Mouse (Mus musculus): ENCODE data around the gene Cst12. TPM values are rescaled to one million over a fixed set of nuclear protein-coding genes. Genes with fewer than 3 reads are reported as not detected.

Cst12 gene
- polyA plus RNA-seq, 1 experiment from 2014 or later = not detected

DNA sequence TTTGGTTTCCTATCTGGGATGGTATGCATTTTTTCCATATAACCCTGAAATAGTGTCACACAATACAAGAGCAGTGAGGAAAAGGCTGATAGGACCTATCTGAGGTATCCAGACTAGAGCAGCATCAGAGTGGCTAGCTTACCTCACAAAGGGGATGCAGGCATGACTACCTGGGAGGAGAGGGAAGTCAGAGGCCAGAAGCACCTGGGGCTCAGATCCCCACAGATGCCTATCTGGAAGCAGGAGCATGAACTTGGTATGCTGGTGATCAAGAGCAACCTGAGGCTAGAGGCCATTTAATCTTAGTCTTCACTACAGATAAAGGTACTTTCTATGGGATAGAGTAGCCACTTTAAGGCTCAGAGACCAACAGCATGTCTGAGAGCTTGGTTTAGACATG is 30.7 kb downstream of the Cst12 start, which contains the start of gene Cst13:
Gene Cst13 (plus strand): TSS at position 173 of the 400 bp plus-strand sequence.
- no peaks in the 10 kb centered on the region for H3K4me1 ChIP-seq
- no peak for ATAC-seq (replicated peaks)
- no peak within 1 kb of the TSS for H3K9ac ChIP-seq
- H3K36me3 ChIP-seq (replicated peaks) = no peaks in the 10 kb centered on the region
- H3K9me3 ChIP-seq = no peaks in the 10 kb centered on the region
- no peak within 1 kb of the TSS for H3K27ac ChIP-seq
- no peak within 1 kb of the TSS for H3K4me3 ChIP-seq
- H3K4me2 ChIP-seq = no peak within 1 kb of the TSS
- no peaks in the 10 kb centered on the region for H3K27me3 ChIP-seq (replicated peaks)

DNA sequence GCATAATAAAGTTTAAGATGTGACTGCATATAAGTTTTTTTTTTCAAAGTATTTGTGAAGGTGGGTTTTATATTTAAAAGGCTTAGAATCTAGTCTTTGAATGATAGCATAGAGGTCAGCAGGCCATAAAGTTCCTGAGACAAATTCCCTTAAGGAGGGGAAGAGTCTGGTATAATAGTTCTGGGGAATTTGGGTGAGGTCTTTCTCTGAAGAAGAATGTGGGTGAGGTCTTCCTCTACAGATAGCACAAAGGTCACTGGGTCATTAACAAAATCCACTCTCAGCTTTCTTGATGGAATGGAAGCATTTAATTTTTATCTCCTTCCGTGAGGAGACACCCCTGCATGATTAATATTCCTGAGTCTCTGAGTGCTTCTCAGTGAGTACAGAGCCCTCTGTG is 36.8 kb downstream of the Cst12 start:
- Histone ChIP-seq H3K4me3 (no peak overlapping the region), H3K4me2 (no peak overlapping the region), H3K4me1 (no peaks in the 10 kb centered on the region), H3K27me3 (replicated peaks) (no peaks in the 10 kb centered on the region), H3K27ac (no peak overlapping the region), H3K9me3 (no peaks in the 10 kb centered on the region), H3K36me3 (replicated peaks) (no peaks in the 10 kb centered on the region), H3K9ac (no peak overlapping the region)
- no peak for ATAC-seq (replicated peaks)
- 66% methylated on average over 1 of the region's 1 CpGs for WGBS

DNA sequence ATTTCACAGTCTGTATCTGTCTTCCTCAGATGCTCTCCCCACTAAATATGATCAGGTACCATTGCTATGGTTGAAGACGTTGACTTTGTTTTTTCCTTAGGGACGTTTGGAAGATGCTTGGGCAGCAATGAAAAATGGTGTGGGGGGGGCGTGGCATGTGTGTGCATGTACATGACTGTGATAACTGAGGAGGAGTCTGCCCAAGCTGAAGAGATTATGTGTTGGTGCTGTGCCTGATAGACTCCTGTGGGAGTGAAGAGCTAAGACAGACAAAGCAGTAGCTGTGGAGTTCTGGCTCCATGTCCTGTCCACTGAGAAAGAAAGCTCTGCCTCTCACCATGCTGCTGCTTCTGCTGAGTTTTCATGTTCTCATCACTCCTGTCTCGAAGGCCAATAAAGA is 45.8 kb downstream of the Cst12 start, which contains the start of gene Cst9:
Gene Cst9 (plus strand): TSS at position 236 of the 400 bp plus-strand sequence.
- no peaks in the 10 kb centered on the region for H3K36me3 ChIP-seq (replicated peaks)
- no peaks in the 10 kb centered on the region for H3K27me3 ChIP-seq (replicated peaks)
- ATAC-seq (replicated peaks) = no peak
- WGBS = 78% methylated on average over 4 of the region's 4 CpGs
- H3K27ac ChIP-seq = no peak within 1 kb of the TSS
- H3K4me1 ChIP-seq = no peaks in the 10 kb centered on the region
- H3K9ac ChIP-seq = no peak within 1 kb of the TSS
- no peak within 1 kb of the TSS for H3K4me3 ChIP-seq
- H3K9me3 ChIP-seq = no peaks in the 10 kb centered on the region
- H3K4me2 ChIP-seq = no peak within 1 kb of the TSS

DNA sequence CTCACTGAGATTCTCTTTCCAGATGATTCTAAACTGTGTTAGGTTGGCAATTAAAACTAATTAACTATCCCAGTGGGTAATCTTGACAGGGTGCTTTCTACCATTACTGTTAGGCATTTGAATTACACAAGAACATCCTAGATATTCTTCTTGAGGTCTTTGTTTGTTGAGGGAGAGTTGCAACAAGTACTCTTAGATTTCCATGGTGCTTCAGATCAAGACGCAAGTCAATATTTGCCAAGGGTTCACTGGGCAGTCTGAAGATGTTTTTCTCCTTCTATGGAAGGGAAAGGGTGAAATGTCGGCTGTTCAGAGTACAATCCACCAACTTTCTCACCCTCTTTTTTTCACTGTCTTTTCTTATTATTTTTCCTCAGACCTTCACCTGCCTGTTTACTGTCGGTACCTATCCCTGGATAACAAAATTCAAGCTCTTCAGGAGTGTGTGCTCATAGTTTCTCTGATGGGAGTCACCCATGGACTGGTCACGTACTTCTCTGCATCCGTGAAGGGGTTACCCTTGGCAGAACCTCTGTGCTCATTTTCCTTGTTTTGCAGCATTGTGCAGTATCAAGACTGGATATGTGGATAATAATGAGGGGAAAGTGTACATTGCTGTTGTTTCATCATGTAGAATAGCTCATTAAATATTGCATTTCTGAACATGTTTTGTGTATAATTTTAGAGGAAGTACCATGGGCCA is 49.1 kb downstream of the Cst12 start:
- no peaks in the 10 kb centered on the region for H3K4me1 ChIP-seq
- 89% methylated on average over 5 of the region's 5 CpGs for WGBS

DNA sequence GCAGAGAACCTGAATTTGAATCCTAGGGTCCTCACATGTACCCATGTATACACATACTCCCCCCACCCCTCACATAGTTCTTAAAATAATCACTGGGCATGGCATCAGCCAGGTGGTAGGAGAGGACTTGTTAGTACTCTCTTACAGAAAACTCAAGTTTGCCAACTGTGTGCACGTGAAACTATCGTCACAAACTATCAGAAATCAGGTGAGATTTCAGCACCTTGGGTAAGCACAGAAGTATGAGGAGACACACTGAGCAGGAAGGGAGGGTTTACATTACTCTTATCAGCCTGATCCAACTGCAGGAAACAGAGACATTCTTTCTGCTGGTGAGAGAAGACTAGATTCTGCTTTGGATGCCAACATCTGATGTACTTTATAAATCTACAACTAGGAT is 50.1 kb downstream of the Cst12 start:
- H3K4me3 ChIP-seq = no peak overlapping the region
- ATAC-seq (replicated peaks) = no peak
- 89% methylated on average over 2 of the region's 2 CpGs for WGBS

More for the DNA sequence above, 49.1 kb downstream of the Cst12 start:
- no peak overlapping the region for H3K9ac ChIP-seq
- no peak for ATAC-seq (replicated peaks)
- H3K27me3 ChIP-seq (replicated peaks) = no peaks in the 10 kb centered on the region
- H3K9me3 ChIP-seq = no peaks in the 10 kb centered on the region
- no peak overlapping the region for H3K4me3 ChIP-seq
- no peak overlapping the region for H3K27ac ChIP-seq
- no peak overlapping the region for H3K4me2 ChIP-seq
- no peaks in the 10 kb centered on the region for H3K36me3 ChIP-seq (replicated peaks)

More for the DNA sequence above, 50.1 kb downstream of the Cst12 start:
- Histone ChIP-seq H3K27ac (no peak overlapping the region), H3K9me3 (no peaks in the 10 kb centered on the region), H3K27me3 (replicated peaks) (no peaks in the 10 kb centered on the region), H3K4me1 (no peaks in the 10 kb centered on the region), H3K4me2 (no peak overlapping the region), H3K36me3 (replicated peaks) (no peaks in the 10 kb centered on the region), H3K9ac (no peak overlapping the region)

Other genes starting within 250 kb of the Cst12 start
- 37.4 and 39.5 TPM in 2 replicates for gene Nxt1, start 116.8 kb upstream of the Cst12 start, polyA plus RNA-seq (2015; fragmentation: Nextera tagmentation; extraction: Ambion mirVana)
- gene Gzf1, start 108.3 kb upstream of the Cst12 start, polyA plus RNA-seq (2015; fragmentation: Nextera tagmentation; extraction: Ambion mirVana) = 14.8 and 15.3 TPM in 2 replicates
- gene Napb, start 56.9 kb upstream of the Cst12 start, polyA plus RNA-seq (2015; fragmentation: Nextera tagmentation; extraction: Ambion mirVana) = 83.2 and 85.2 TPM in 2 replicates
- not detected in 2 replicates for gene Cstl1, start 39.0 kb upstream of the Cst12 start, polyA plus RNA-seq (2015; fragmentation: Nextera tagmentation; extraction: Ambion mirVana)
- gene Cst11, start 17.9 kb upstream of the Cst12 start, polyA plus RNA-seq (2015; fragmentation: Nextera tagmentation; extraction: Ambion mirVana) = not detected in 2 replicates
- not detected in 2 replicates for gene 8030411F24Rik, start 7.4 kb upstream of the Cst12 start, polyA plus RNA-seq (2015; fragmentation: Nextera tagmentation; extraction: Ambion mirVana)
- not detected in 2 replicates for gene Cst8, start 9.4 kb downstream of the Cst12 start, polyA plus RNA-seq (2015; fragmentation: Nextera tagmentation; extraction: Ambion mirVana)
- not detected in 2 replicates for gene Cst13, start 30.7 kb downstream of the Cst12 start, polyA plus RNA-seq (2015; fragmentation: Nextera tagmentation; extraction: Ambion mirVana)
- gene Cst9, start 45.8 kb downstream of the Cst12 start, polyA plus RNA-seq (2015; fragmentation: Nextera tagmentation; extraction: Ambion mirVana) = not detected in 2 replicates
- not detected in 2 replicates for gene 9230104L09Rik, start 75.7 kb downstream of the Cst12 start, polyA plus RNA-seq (2015; fragmentation: Nextera tagmentation; extraction: Ambion mirVana)
- gene Cst3, start 86.3 kb downstream of the Cst12 start, polyA plus RNA-seq (2015; fragmentation: Nextera tagmentation; extraction: Ambion mirVana) = 514 and 563 TPM in 2 replicates
- not detected in 2 replicates for gene Gm1330, start 213.9 kb downstream of the Cst12 start, polyA plus RNA-seq (2015; fragmentation: Nextera tagmentation; extraction: Ambion mirVana)
- not detected in 2 replicates for gene Gm10750, start 227.9 kb downstream of the Cst12 start, polyA plus RNA-seq (2015; fragmentation: Nextera tagmentation; extraction: Ambion mirVana)

Data from midbrain, embryonic 15.5 days (tissue).